Mouse (Mus musculus) layer of hippocampus, adult 9-11 months (tissue): ENCODE data around the gene Kpna3.
"Not testable (repeated sequence)": the region's sequence is repeated elsewhere in the genome, so short reads cannot be mapped to it uniquely, and the experiment has no call there.

Experiments used
- DNase-seq: peaks from one replicate; pipeline ENCODE4 v3.0.0; 2022

The Kpna3 gene

GRCm38 (mm10) chr14:61390586-61390985, 49.1 kb downstream of the Kpna3 start:
- no peak for DNase-seq

GRCm38 (mm10) chr14:61367290-61367689, 72.4 kb downstream of the Kpna3 start:
- peak; percentile 24 for DNase-seq

GRCm38 (mm10) chr14:61364656-61365055, 75.0 kb downstream of the Kpna3 start:
- no peak for DNase-seq

GRCm38 (mm10) chr14:61363734-61364133, 75.9 kb downstream of the Kpna3 start:
- DNase-seq, result no peak

GRCm38 (mm10) chr14:61362268-61362667, 77.4 kb downstream of the Kpna3 start:
- no peak for DNase-seq

- DNase-seq, result no peak
Observed at GRCm38 (mm10) chr14:61360981-61361511, 78.6 kb downstream of the Kpna3 start.

- peak; percentile 95 for DNase-seq
Observed at GRCm38 (mm10) chr14:61360131-61360980, 79.3 kb downstream of the Kpna3 start, which contains the start of gene Ebpl. TSS of gene Ebpl (minus strand) at chr14:61360439.

- no peak for DNase-seq
Observed at GRCm38 (mm10) chr14:61354251-61355235, 85.1 kb downstream of the Kpna3 start.

GRCm38 (mm10) chr14:61350808-61351207, 88.9 kb downstream of the Kpna3 start:
- no peak for DNase-seq

- DNase-seq, result no peak
Observed at GRCm38 (mm10) chr14:61349876-61350275, 89.8 kb downstream of the Kpna3 start.

GRCm38 (mm10) chr14:61346827-61347698, 92.6 kb downstream of the Kpna3 start:
- DNase-seq, result no peak

- DNase-seq, result no peak
Observed at GRCm38 (mm10) chr14:61344590-61344989, 95.1 kb downstream of the Kpna3 start.

GRCm38 (mm10) chr14:61339381-61339780, 100.3 kb downstream of the Kpna3 start:
- no peak for DNase-seq

GRCm38 (mm10) chr14:61330996-61331561, 108.6 kb downstream of the Kpna3 start:
- DNase-seq, result peak; percentile 73

GRCm38 (mm10) chr14:61330591-61330990, 109.1 kb downstream of the Kpna3 start:
- DNase-seq, result peak; percentile 63

GRCm38 (mm10) chr14:61327618-61328450, 111.8 kb downstream of the Kpna3 start:
- DNase-seq, result peak; percentile 96

GRCm38 (mm10) chr14:61327007-61327406, 112.7 kb downstream of the Kpna3 start:
- DNase-seq, result not testable (repeated sequence)

- no peak for DNase-seq
Observed at GRCm38 (mm10) chr14:61322740-61323139, 116.9 kb downstream of the Kpna3 start.

GRCm38 (mm10) chr14:61321200-61321599, 118.5 kb downstream of the Kpna3 start:
- DNase-seq, result no peak

GRCm38 (mm10) chr14:61320765-61321164, 118.9 kb downstream of the Kpna3 start:
- DNase-seq, result no peak

- DNase-seq, result peak; percentile 38
Observed at GRCm38 (mm10) chr14:61316861-61317260, 122.8 kb downstream of the Kpna3 start.
